Mouse (Mus musculus): Measurements from ENCODE around the gene Rab3il1.

DNA sequence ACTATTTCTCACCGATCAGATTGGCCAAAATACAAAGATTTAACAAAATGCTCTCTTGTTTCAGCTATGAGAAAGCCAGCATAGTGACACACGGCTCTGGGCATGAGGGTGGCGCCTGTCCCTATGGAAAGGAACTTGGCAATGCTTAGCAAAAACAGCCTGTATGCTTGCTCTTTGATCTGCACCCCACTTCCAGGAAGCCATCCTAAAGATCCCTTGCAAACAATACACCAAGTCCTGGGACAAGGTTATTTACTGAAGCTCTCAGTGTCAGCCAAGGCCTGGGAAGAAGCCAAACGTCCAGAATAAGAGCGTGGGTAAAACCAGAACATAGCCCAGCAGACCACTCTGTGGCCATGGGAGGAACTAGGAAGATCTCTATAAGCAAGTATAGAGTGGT is 40.7 kb upstream of the Rab3il1 start:
- TF ChIP-seq HCFC1 (IDR thresholded peaks at IDR 0.05; ENCODE audit: borderline replicate concordance, insufficient read depth, low read length) (no peak), ZNF384 (IDR thresholded peaks at IDR 0.05; ENCODE audit: low read depth, low read length) (no peak)
